Mouse (Mus musculus) hindlimb bud, embryonic 11.5 days (tissue): ENCODE data around the gene Igsf21.

Experiments
- DNase-seq: peaks from one replicate; pipeline ENCODE4 v3.0.0-alpha.2; 2012; ENCODE audit warnings: low read depth, low spot score; ENCODE audit errors: extremely low spot score

Gene Igsf21

DNA sequence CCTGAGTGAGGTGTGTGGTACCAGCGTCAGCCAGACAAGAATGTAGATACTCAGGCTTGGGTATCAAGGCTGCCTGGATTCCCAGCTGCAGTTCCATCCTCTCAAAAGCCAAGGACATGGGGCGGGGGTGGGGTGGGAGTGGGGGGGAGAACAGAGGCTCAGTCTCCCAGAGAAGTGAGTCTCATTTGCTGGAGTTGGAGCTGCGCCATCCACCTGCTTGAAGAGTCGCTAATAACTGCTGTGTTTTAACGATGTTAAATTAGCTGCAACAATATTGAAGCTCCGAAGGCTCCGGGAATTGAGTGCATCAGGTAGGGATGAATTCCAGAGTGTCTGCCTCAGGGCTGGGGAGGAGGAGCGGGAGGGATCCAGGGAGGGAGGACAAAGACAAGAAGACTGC is 250.9 kb downstream of the Igsf21 start:
- no peak for DNase-seq

DNA sequence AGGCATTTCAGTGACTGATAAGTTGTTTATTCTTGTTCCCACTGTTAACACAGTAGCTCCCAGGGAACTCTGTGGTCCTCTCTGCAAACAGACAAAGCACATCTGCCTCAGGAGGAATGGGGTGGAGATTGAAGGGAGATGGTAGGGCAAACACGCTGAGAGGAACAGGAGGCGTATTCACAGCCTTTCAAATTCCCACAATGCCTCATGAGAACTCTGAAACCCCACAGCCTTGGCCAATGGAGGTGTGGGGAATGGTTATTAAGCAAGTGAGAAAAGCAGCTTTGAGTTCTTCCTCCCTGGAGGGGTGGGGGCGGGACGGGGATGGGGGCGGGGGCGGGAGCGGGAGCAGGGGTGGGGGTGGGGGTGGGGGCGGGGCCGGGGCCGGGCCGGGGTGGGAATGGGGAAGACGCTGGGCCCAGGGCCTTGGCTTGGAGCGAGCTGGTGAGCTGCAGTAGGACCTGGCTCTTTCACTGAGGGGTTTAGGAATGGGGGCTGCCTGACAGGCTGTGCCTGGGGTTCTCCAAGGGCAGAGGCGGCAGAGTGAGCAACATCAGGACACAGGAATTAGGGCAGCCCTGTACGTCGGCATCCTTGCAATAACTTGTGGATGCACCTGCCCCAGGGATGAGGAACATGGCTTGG is 253.4 kb downstream of the Igsf21 start:
- no peak for DNase-seq

DNA sequence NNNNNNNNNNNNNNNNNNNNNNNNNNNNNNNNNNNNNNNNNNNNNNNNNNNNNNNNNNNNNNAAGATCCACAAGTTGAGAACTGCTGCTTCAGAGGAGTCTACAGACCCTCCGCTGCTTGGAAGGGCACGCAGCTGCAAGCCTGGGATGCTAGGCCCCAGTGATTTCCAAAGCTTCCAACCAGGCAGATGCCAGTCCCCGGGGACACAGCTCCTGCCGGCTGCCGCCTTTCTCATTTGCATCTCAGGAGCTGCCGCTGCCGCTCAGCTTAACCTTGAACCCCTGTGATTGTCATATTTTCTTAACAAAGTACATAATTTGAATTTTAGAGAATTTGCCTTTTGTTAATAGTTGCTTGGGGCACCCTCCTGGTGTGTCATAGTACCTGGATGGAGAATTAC is 259.7 kb downstream of the Igsf21 start:
- no peak for DNase-seq

DNA sequence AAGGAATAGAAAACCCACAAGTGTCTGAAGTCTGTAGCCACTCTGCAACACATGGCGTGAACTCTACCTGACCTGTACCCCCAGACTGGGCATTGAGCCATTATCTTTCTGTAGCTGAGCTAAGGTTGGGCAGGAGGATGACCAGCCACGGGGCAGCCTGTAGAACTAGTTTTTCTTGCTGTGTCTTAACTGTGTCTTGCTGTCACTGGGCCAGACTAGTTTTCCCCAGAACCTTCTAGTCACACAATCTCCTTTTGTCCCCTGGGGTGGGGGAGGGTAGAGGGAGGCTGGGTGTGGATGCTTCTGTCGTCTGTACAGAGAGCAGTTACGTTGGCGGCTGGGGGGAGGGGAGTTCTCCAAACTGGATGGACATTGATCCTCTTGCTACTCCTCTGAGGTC is 267.9 kb downstream of the Igsf21 start:
- DNase-seq, result no peak

DNA sequence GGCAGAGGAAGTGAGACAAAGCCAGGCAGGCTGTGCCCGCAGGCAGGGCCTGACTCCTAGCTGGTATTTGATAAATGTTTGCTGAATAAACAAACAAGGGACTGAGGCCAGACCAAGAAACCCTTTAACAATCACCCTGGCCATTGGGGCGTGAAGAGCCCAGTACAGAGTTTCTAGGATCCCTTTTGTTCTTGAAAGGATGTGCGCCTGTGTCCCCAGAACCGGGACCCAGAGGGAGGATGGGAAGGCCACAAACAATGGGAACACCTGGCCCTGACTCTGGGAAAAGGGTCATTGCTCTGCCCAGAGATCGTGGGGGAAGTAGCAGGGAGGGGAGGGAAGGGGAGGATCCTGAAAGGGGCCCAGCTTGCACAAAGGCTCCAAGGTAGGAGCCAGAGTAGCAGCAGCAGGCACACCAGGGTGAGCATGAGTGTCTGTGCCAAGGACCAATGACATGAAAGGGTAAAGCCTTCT is 269.2 kb downstream of the Igsf21 start:
- DNase-seq, result no peak
